Mouse (Mus musculus): ENCODE measurements around the gene Tcp10a. TPM values are rescaled to one million over a fixed set of nuclear protein-coding genes. Genes with fewer than 3 reads are reported as not detected.

Gene Tcp10a
- polyA plus RNA-seq, 1 experiment from 2014 or later: not detected

Other genes with a start within 250 kb of the Tcp10a start
- 15.1 and 16.5 TPM in 2 replicates for gene Rps6ka2, start 154.5 kb upstream of the Tcp10a start, polyA plus RNA-seq (2014; fragmentation: Nextera tagmentation; extraction: Ambion mirVana)
- gene Ttll2, start 28.1 kb downstream of the Tcp10a start, polyA plus RNA-seq (2014; fragmentation: Nextera tagmentation; extraction: Ambion mirVana): not detected in 2 replicates
- not detected in 2 replicates for gene Gm49630, start 47.3 kb downstream of the Tcp10a start, polyA plus RNA-seq (2014; fragmentation: Nextera tagmentation; extraction: Ambion mirVana)
- gene Unc93a2, start 60.8 kb downstream of the Tcp10a start, polyA plus RNA-seq (2014; fragmentation: Nextera tagmentation; extraction: Ambion mirVana): not detected in 2 replicates

Data from intestine, embryonic 14.5 days (tissue).